Mouse (Mus musculus): Measurements from ENCODE around the gene Atg4d. TPM values are rescaled to one million over a fixed set of nuclear protein-coding genes. Genes with fewer than 3 reads are reported as not detected.

Atg4d gene
- polyA plus RNA-seq, 1 experiment from 2014 or later = 45.5 TPM

DNA sequence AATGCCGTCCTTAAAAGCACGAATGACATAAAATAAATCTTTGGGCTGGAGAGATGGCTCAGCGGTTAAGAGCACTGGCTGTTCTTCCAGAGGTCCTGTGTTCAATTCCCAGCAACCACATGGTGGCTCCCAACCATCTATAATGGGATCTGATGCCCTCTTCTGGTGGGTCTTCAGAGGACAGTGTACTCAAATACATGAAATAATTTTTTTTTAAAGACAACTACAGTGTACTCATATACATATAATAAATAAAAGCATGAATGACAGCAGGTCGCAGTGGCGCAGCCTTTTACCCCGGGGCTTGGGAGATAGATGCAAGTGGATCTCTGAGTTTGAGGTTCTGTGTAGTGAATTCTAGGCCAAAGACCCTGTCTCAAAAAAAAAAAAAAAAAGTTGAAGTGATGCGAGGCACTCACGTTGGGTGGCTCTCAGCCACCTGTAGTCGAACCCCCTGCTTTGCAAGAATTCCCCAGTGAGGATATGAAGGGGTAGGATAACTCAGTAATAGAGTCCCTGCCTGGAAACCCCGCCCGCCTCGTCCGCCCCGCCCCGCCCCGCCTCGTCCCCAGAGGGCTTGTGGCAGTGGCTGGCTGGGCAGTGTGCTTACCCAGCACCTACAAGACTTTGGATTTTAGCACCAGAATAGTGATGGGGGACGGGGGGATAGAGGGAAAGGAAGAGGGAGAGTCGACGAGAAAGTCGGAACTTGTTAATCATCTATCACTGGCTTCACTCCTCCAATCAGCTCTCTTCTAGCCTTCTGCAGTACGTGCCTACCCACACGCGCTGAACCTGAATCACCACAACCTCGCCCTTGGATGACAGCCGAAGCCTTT lies 40.3 kb upstream of the Atg4d start:
- no peaks in the 10 kb centered on the region for H3K27me3 ChIP-seq (ENCODE audit: control insufficient read depth, insufficient read depth, low read length)
- H3K9ac ChIP-seq (ENCODE audit: low read depth, low read length) = peak overlapping the region; percentile 67
- H3K4me2 ChIP-seq = peak overlapping the region; percentile 64
- H3K36me3 ChIP-seq (ENCODE audit: control insufficient read depth, insufficient read depth, low read length) = peaks cover 4% of the 10 kb centered on the region; the same call in 1 of the 2 replicates
- H3K9me3 ChIP-seq (replicated peaks; ENCODE audit: control insufficient read depth, low read length) = no peaks in the 10 kb centered on the region; the same call in 1 of the 2 replicates
- ATAC-seq (replicated peaks; ENCODE audit: insufficient number of reproducible peaks, low FRiP score, low TSS enrichment) = no peak
- H3K4me1 ChIP-seq (ENCODE audit: control insufficient read depth, insufficient read depth, low read length) = peaks cover 18% of the 10 kb centered on the region
- WGBS (ENCODE audit: insufficient replicate concordance) = 18% methylated on average over 26 of the region's 26 CpGs
- peak overlapping the region; percentile 35; the same call in 1 of the 2 replicates for H3K27ac ChIP-seq (ENCODE audit: low read depth, low read length)
- peak overlapping the region; percentile 45 for H3K4me3 ChIP-seq (ENCODE audit: low read depth, low read length)

DNA sequence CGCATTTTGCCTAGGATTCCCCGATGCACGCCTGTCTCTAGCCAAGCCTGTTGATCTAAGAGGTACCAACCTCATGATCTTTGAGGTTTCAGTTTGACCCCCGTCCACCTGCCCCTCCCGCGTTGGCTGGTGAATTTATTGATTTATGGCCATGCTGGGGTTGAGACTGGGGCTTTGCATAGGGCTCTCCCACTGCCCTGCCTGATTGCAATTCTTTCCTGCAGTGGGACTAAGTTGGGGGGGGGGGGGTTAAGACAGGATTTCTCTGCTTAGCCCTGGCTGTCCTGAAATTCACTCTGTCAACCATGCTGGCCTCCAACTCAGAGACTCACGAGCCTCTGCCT lies 39.7 kb upstream of the Atg4d start:
- Histone ChIP-seq H3K27me3 (ENCODE audit: control insufficient read depth, insufficient read depth, low read length) (no peaks in the 10 kb centered on the region), H3K4me1 (ENCODE audit: control insufficient read depth, insufficient read depth, low read length) (peaks cover 18% of the 10 kb centered on the region), H3K9me3 (replicated peaks; ENCODE audit: control insufficient read depth, low read length) (no peaks in the 10 kb centered on the region; the same call in 1 of the 2 replicates), H3K36me3 (ENCODE audit: control insufficient read depth, insufficient read depth, low read length) (peaks cover 4% of the 10 kb centered on the region; the same call in 1 of the 2 replicates), H3K27ac (ENCODE audit: low read depth, low read length) (peak overlapping the region; percentile 35; the same call in 1 of the 2 replicates), H3K9ac (ENCODE audit: low read depth, low read length) (peak overlapping the region; percentile 67), H3K4me3 (ENCODE audit: low read depth, low read length) (peak overlapping the region; percentile 45), H3K4me2 (peak overlapping the region; percentile 64)
- no peak for ATAC-seq (replicated peaks; ENCODE audit: insufficient number of reproducible peaks, low FRiP score, low TSS enrichment)
- 19% methylated on average over 7 of the region's 7 CpGs for WGBS (ENCODE audit: insufficient replicate concordance)

DNA sequence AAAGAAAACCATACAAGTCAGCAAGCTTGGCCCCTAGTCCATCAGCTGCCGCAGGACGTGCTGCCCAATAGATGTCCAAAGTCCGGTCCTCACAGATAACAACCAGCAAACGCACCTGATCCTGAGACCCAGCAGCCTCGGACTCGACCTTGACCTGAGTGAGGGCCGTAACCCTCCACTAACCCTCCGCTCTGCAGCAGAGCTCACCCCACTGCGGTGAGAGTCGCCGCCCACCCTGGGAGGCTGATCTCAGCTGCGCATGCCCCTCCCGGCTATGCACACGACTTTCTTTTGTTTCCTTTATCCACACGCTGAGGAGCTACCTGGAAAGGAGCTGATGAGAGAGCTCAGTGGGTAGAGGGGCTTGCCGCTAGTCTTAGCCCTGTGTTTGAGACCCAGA lies 37.8 kb upstream of the Atg4d start:
- Histone ChIP-seq H3K4me3 (ENCODE audit: low read depth, low read length) (peak overlapping the region; percentile 35), H3K27ac (ENCODE audit: low read depth, low read length) (no peak overlapping the region), H3K9ac (ENCODE audit: low read depth, low read length) (peak overlapping the region; percentile 74), H3K4me2 (peak overlapping the region; percentile 72), H3K36me3 (ENCODE audit: control insufficient read depth, insufficient read depth, low read length) (peaks cover 10% of the 10 kb centered on the region; the same call in 1 of the 2 replicates), H3K4me1 (ENCODE audit: control insufficient read depth, insufficient read depth, low read length) (peaks cover 12% of the 10 kb centered on the region), H3K9me3 (replicated peaks; ENCODE audit: control insufficient read depth, low read length) (no peaks in the 10 kb centered on the region; the same call in 1 of the 2 replicates), H3K27me3 (ENCODE audit: control insufficient read depth, insufficient read depth, low read length) (no peaks in the 10 kb centered on the region)
- 14% methylated on average over 16 of the region's 16 CpGs for WGBS (ENCODE audit: insufficient replicate concordance)
- ATAC-seq (replicated peaks; ENCODE audit: insufficient number of reproducible peaks, low FRiP score, low TSS enrichment) = no peak; the same call in 1 of the 2 replicates

DNA sequence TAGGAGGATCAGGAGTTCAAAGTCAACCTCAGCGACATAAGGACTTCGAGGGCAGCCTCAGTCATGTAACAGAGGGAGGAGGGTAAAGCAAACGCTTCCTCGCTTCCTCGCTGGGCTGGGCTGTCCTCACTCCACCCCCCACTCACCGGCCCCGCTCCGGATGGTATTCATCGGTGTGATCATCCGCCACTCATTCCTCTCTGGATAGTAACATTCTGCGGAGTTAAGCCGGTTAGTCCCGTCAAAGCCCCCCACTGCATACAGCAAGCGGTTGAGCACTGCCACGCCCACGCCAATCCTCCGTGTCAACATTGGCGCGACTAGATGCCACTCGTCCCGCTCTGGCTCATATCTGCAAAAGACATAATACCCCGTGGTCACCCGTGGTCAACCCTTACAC lies 33.5 kb upstream of the Atg4d start:
- Histone ChIP-seq H3K9ac (ENCODE audit: low read depth, low read length) (no peak overlapping the region), H3K4me2 (no peak overlapping the region), H3K4me1 (ENCODE audit: control insufficient read depth, insufficient read depth, low read length) (peaks cover 7% of the 10 kb centered on the region), H3K36me3 (ENCODE audit: control insufficient read depth, insufficient read depth, low read length) (peaks cover 27% of the 10 kb centered on the region), H3K4me3 (ENCODE audit: low read depth, low read length) (no peak overlapping the region), H3K27me3 (ENCODE audit: control insufficient read depth, insufficient read depth, low read length) (no peaks in the 10 kb centered on the region), H3K9me3 (replicated peaks; ENCODE audit: control insufficient read depth, low read length) (no peaks in the 10 kb centered on the region), H3K27ac (ENCODE audit: low read depth, low read length) (no peak overlapping the region)
- 44% methylated on average over 23 of the region's 23 CpGs for WGBS (ENCODE audit: insufficient replicate concordance)
- no peak for ATAC-seq (replicated peaks; ENCODE audit: insufficient number of reproducible peaks, low FRiP score, low TSS enrichment)

DNA sequence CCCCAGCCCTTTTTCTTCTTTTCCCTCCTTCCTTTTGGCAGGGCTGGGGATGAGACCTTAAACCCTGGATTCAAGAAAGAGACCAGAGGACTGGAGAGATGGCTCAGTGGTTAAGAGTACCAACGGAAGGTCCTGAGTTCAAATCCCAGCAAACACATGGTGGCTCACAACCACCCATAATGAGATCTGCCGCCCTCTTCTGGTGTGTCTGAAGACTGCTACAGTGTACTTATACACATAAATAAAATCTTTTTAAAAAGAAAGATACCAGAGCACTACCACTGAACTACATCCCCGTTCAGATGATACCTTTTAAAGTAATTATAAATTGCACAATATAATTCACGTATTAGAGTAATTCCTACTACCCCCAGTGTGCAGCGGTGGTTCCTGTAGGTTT lies 32.2 kb upstream of the Atg4d start:
- H3K9me3 ChIP-seq (replicated peaks; ENCODE audit: control insufficient read depth, low read length) = no peaks in the 10 kb centered on the region
- 84% methylated on average over 5 of the region's 5 CpGs for WGBS (ENCODE audit: insufficient replicate concordance)
- H3K4me2 ChIP-seq = no peak overlapping the region
- no peak overlapping the region for H3K9ac ChIP-seq (ENCODE audit: low read depth, low read length)
- H3K27me3 ChIP-seq (ENCODE audit: control insufficient read depth, insufficient read depth, low read length) = no peaks in the 10 kb centered on the region
- no peak overlapping the region for H3K27ac ChIP-seq (ENCODE audit: low read depth, low read length)
- H3K4me3 ChIP-seq (ENCODE audit: low read depth, low read length) = no peak overlapping the region
- ATAC-seq (replicated peaks; ENCODE audit: insufficient number of reproducible peaks, low FRiP score, low TSS enrichment) = no peak
- H3K4me1 ChIP-seq (ENCODE audit: control insufficient read depth, insufficient read depth, low read length) = peaks cover 13% of the 10 kb centered on the region
- peaks cover 27% of the 10 kb centered on the region for H3K36me3 ChIP-seq (ENCODE audit: control insufficient read depth, insufficient read depth, low read length)

DNA sequence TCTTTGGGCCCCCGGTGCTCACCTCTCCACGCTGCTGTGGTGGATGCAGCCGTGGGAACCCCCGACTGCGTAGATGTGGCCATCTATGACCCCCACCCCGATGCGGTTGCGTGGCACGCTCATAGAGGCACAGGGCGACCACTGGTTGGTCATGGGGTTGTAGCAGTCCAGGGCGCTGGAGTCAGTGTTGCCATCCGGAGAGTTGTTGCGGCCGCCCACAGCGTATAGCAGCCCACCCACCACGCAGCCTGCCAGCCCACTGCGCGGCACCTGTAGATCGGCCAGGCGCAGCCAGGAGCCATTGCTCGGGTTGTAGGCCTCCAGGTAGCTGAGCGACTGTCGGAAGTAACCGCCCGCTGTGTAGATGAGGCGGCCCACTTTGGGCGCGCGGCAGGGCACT lies 31.7 kb upstream of the Atg4d start:
- no peak overlapping the region for H3K27ac ChIP-seq (ENCODE audit: low read depth, low read length)
- H3K4me1 ChIP-seq (ENCODE audit: control insufficient read depth, insufficient read depth, low read length) = peaks cover 11% of the 10 kb centered on the region
- no peaks in the 10 kb centered on the region for H3K27me3 ChIP-seq (ENCODE audit: control insufficient read depth, insufficient read depth, low read length)
- no peak for ATAC-seq (replicated peaks; ENCODE audit: insufficient number of reproducible peaks, low FRiP score, low TSS enrichment)
- no peak overlapping the region for H3K4me2 ChIP-seq
- H3K36me3 ChIP-seq (ENCODE audit: control insufficient read depth, insufficient read depth, low read length) = peaks cover 27% of the 10 kb centered on the region
- H3K9ac ChIP-seq (ENCODE audit: low read depth, low read length) = no peak overlapping the region
- no peak overlapping the region for H3K4me3 ChIP-seq (ENCODE audit: low read depth, low read length)
- no peaks in the 10 kb centered on the region for H3K9me3 ChIP-seq (replicated peaks; ENCODE audit: control insufficient read depth, low read length)
- WGBS (ENCODE audit: insufficient replicate concordance) = 88% methylated on average over 29 of the region's 29 CpGs

DNA sequence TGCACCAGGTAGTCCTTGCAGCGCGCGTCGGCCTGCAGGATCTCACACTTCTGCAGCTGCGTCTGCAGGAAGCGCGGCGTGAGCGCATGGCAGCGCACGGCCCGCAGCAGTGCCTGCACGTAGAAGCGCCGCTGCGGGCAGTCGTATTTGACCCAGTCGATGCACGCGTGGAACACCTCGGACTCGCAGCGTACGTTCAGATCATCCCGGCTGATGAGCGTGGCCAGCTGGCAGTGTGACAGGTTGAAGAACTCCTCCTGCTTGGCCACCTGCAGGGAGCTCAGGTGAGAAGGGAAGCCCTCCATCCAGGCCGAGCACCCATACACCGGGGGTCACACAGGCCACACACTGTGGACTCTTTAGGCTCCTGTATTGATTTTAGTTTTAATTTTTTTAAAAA lies 31.3 kb upstream of the Atg4d start:
- Histone ChIP-seq H3K36me3 (ENCODE audit: control insufficient read depth, insufficient read depth, low read length) (peaks cover 27% of the 10 kb centered on the region), H3K27ac (ENCODE audit: low read depth, low read length) (no peak overlapping the region), H3K4me1 (ENCODE audit: control insufficient read depth, insufficient read depth, low read length) (peaks cover 11% of the 10 kb centered on the region), H3K9ac (ENCODE audit: low read depth, low read length) (no peak overlapping the region), H3K4me3 (ENCODE audit: low read depth, low read length) (no peak overlapping the region), H3K4me2 (no peak overlapping the region), H3K9me3 (replicated peaks; ENCODE audit: control insufficient read depth, low read length) (no peaks in the 10 kb centered on the region), H3K27me3 (ENCODE audit: control insufficient read depth, insufficient read depth, low read length) (no peaks in the 10 kb centered on the region)
- WGBS (ENCODE audit: insufficient replicate concordance) = 78% methylated on average over 28 of the region's 28 CpGs
- no peak for ATAC-seq (replicated peaks; ENCODE audit: insufficient number of reproducible peaks, low FRiP score, low TSS enrichment)

DNA sequence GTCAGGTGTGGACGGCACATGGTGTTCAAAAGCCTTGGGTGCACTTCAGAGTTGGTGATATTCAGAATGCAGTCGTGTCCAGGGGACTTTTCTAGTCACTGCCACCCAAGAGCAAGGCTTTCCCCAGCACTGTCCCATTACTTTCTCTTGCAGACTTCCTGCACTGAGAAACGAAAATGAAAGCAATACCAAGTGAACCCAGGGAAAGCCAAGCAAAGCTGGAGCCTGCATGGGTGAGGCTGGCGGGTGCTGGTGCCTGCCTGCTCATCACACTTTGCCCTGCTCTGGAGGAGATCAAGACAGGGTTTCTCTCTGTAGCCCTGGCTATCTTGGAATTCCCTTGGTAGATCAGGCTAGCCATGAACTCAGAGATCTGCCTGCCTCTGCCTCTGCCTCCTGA lies 29.8 kb upstream of the Atg4d start:
- Histone ChIP-seq H3K4me1 (ENCODE audit: control insufficient read depth, insufficient read depth, low read length) (peaks cover 11% of the 10 kb centered on the region), H3K27me3 (ENCODE audit: control insufficient read depth, insufficient read depth, low read length) (no peaks in the 10 kb centered on the region), H3K36me3 (ENCODE audit: control insufficient read depth, insufficient read depth, low read length) (peaks cover 23% of the 10 kb centered on the region), H3K4me2 (no peak overlapping the region), H3K9ac (ENCODE audit: low read depth, low read length) (no peak overlapping the region), H3K4me3 (ENCODE audit: low read depth, low read length) (no peak overlapping the region), H3K9me3 (replicated peaks; ENCODE audit: control insufficient read depth, low read length) (no peaks in the 10 kb centered on the region), H3K27ac (ENCODE audit: low read depth, low read length) (no peak overlapping the region)
- no peak for ATAC-seq (replicated peaks; ENCODE audit: insufficient number of reproducible peaks, low FRiP score, low TSS enrichment)
- WGBS (ENCODE audit: insufficient replicate concordance) = 82% methylated on average over 4 of the region's 4 CpGs

DNA sequence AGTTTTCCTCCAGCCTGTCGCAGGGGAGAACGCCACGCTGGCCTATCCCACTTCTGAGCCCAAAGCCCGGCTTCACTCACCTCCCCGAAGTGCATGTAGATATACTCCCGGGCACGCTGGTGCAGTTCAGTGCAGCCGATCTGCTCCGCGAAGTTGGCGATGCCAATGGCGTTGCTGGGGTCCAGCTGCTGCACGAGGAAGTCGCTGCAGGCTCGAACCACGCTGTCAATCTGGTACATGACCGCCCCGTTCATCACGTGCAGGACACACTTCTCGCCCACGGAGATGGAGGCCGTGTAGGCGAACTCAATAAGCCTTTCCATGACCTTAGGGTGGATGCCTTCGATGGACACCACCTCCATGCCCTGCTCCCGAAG lies 28.1 kb upstream of the Atg4d start:
- no peaks in the 10 kb centered on the region for H3K9me3 ChIP-seq (replicated peaks; ENCODE audit: control insufficient read depth, low read length)
- H3K4me1 ChIP-seq (ENCODE audit: control insufficient read depth, insufficient read depth, low read length) = peaks cover 11% of the 10 kb centered on the region
- H3K36me3 ChIP-seq (ENCODE audit: control insufficient read depth, insufficient read depth, low read length) = peaks cover 17% of the 10 kb centered on the region
- peak overlapping the region; percentile 77 for H3K4me3 ChIP-seq (ENCODE audit: low read depth, low read length)
- 79% methylated on average over 25 of the region's 25 CpGs for WGBS (ENCODE audit: insufficient replicate concordance)
- peak overlapping the region; percentile 90; the same call in 1 of the 2 replicates for H3K27ac ChIP-seq (ENCODE audit: low read depth, low read length)
- H3K9ac ChIP-seq (ENCODE audit: low read depth, low read length) = peak overlapping the region; percentile 95; the same call in 1 of the 2 replicates
- H3K4me2 ChIP-seq = peak overlapping the region; percentile 76
- ATAC-seq (replicated peaks; ENCODE audit: insufficient number of reproducible peaks, low FRiP score, low TSS enrichment) = no peak
- no peaks in the 10 kb centered on the region for H3K27me3 ChIP-seq (ENCODE audit: control insufficient read depth, insufficient read depth, low read length)
